Comparison of ENCODE assay signal across 15 mouse cellular contexts in the genomic region with DNA sequence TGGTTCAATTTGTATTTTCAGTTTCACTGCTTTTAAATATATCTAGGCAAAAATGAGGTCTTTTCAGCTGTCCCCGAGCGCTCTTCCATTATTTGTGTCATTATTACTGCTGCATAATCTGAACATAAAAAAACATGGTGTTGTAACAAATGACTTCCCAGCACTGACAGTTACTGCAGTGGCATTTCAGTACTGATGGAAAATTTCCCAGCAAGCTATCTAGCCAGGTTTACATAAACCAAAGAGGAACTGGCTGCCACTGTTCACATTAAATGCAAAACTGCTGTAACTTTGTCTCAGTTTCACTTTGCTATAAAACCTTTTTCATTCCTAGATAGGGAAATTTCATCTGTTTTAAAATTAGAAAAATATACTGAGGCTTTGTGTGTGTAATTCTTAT.
DNase-seq lines count a peak whose midpoint lies in the region; ATAC-seq and TF ChIP-seq lines count a peak whose summit lies in the region.
"Had no signal": no experiment of that assay in that cellular context is flagged by ENCODE, and none has a peak within 500 bp of the region (broad histone marks: within the 10 kb centered on the region; RNA-seq: fewer than 3 reads in every experiment).

No protein-coding gene starts in this region.

- H3K9ac ChIP-seq in liver, postnatal 0 days (replicated peaks), result no peak overlapping the region
- H3K9ac ChIP-seq in CH12.LX (ENCODE audit: insufficient read depth, low read depth), result no peak overlapping the region
- H3K9ac ChIP-seq: limb, embryonic 12.5 days had no signal

- no peak for TF ChIP-seq POLR2A in CH12.LX (IDR thresholded peaks at IDR 0.05; ENCODE audit: low read depth, low read length)

- peak overlapping the region; percentile 53 for H3K4me2 ChIP-seq in liver, postnatal 0 days (ENCODE audit: low read depth, low read length)
- H3K4me2 ChIP-seq in CH12.LX (ENCODE audit: insufficient read depth, low read depth, poor library complexity, severe bottlenecking), result peak overlapping the region; percentile 50; the same call in 1 of the 2 replicates
- H3K4me2 ChIP-seq: limb, embryonic 12.5 days had no signal

- TF ChIP-seq EP300 in liver, postnatal 0 days (IDR thresholded peaks at IDR 0.05; ENCODE audit: low read depth), result no peak
- peak; percentile 72 for TF ChIP-seq EP300 in CH12.LX (IDR thresholded peaks at IDR 0.05; ENCODE audit: low read length)

- TF ChIP-seq RAD21 in CH12.LX (IDR thresholded peaks at IDR 0.05; ENCODE audit: low read depth, low read length), result no peak

- H3K36me3 ChIP-seq in liver, postnatal 0 days (replicated peaks; ENCODE audit: insufficient read depth, low read length), result 0 out of 2 replicates have a peak, but pooled peaks cover 5% of the 10 kb centered on the region
- peaks cover 6 to 9% of the 10 kb centered on the region in 2 experiments for H3K36me3 ChIP-seq in CH12.LX (replicated peaks in 1 of 2; ENCODE audit: control insufficient read depth in 1 of 2, insufficient read depth in 1 of 2, low read length in 1 of 2)
- H3K36me3 ChIP-seq in megakaryocyte, embryonic 14.5 days (replicated peaks; ENCODE audit: low read length), result peaks cover 13% of the 10 kb centered on the region
- H3K36me3 ChIP-seq: limb, embryonic 12.5 days had no signal

- no peak overlapping the region for H3K4me3 ChIP-seq in liver, postnatal 0 days (ENCODE audit: low read depth, low read length)
- peak overlapping the region in 1 of 3 experiments; percentile 20 for H3K4me3 ChIP-seq in CH12.LX (replicated peaks in 1 of 3; ENCODE audit: low read depth in 2 of 3, low read length in 2 of 3, poor library complexity in 1 of 3)
- H3K4me3 ChIP-seq in megakaryocyte, embryonic 14.5 days (replicated peaks), result peak overlapping the region; percentile 78
- H3K4me3 ChIP-seq: embryonic facial prominence, embryonic 10.5 days; hindbrain, embryonic 10.5 days; left cerebral cortex, adult 2 months; limb, embryonic 12.5 days had no signal

- in situ Hi-C loops in CH12.LX (cut with MboI; ENCODE audit: low pct_ligation_motif_present, low pct_unique_long_range_greater_than_20kb, low sequenced_read_pairs), result no loop called here

- no peak for DNase-seq in liver, postnatal 0 days
- no peak for DNase-seq in liver
- peak; percentile 62 for DNase-seq in CH12.LX (ENCODE audit: extremely low read depth)
- peak; percentile 56 for DNase-seq in adipocyte (ENCODE audit: low spot score)
- DNase-seq in testis, postnatal 14 days (ENCODE audit: low spot score), result no peak
- DNase-seq in layer of hippocampus, adult 9-11 months, result no peak
- DNase-seq: adrenal gland, postnatal 36 days; right cerebral cortex, postnatal 25 days; thymus, postnatal 14 days had no signal

- dilution Hi-C loops in CH12.LX (cut with MboI; ENCODE audit: extremely low pct_ligation_motif_present, extremely low pct_unique_long_range_greater_than_20kb, low sequenced_read_pairs), result no loop called here

- TF ChIP-seq CTCF in liver, postnatal 0 days (IDR thresholded peaks at IDR 0.05; ENCODE audit: low read depth), result no peak
- no peak for TF ChIP-seq CTCF in CH12.LX (conservative IDR thresholded peaks at IDR 0.05 in 1 of 2, IDR thresholded peaks at IDR 0.05 in 1 of 2; ENCODE audit: low read depth in 2 of 2, low read length in 2 of 2)

- H3K9me3 ChIP-seq in liver, postnatal 0 days (ENCODE audit: low read length), result no peaks in the 10 kb centered on the region
- no peaks in the 10 kb centered on the region for H3K9me3 ChIP-seq in CH12.LX (replicated peaks; ENCODE audit: low read length)
- H3K9me3 ChIP-seq in megakaryocyte, embryonic 14.5 days, result no peaks in the 10 kb centered on the region
- H3K9me3 ChIP-seq: embryonic facial prominence, embryonic 10.5 days; hindbrain, embryonic 10.5 days; limb, embryonic 12.5 days had no signal

- 61% methylated on average over 2 of the region's 2 CpGs for WGBS in liver, postnatal 0 days (ENCODE audit: insufficient replicate concordance)

- peak overlapping the region; percentile 77 for H3K27ac ChIP-seq in liver, postnatal 0 days (ENCODE audit: low read depth)
- no peak overlapping the region for H3K27ac ChIP-seq in CH12.LX (ENCODE audit: insufficient read depth, low read depth)
- H3K27ac ChIP-seq: embryonic facial prominence, embryonic 10.5 days; hindbrain, embryonic 10.5 days; left cerebral cortex, adult 2 months; limb, embryonic 12.5 days; stomach, postnatal 0 days had no signal

- no peaks in the 10 kb centered on the region for H3K27me3 ChIP-seq in liver, postnatal 0 days (ENCODE audit: insufficient read depth, low read length)
- H3K27me3 ChIP-seq in CH12.LX (replicated peaks), result no peaks in the 10 kb centered on the region
- no peaks in the 10 kb centered on the region for H3K27me3 ChIP-seq in megakaryocyte, embryonic 14.5 days (replicated peaks)

- no peaks in the 10 kb centered on the region for H3K4me1 ChIP-seq in liver, postnatal 0 days (ENCODE audit: insufficient read depth)
- peaks cover 0 to 22% of the 10 kb centered on the region in 2 experiments; a peak in 2 of 4 replicates for H3K4me1 ChIP-seq in CH12.LX (ENCODE audit: control insufficient read depth in 1 of 2, insufficient read depth in 2 of 2)
- peaks cover 23% of the 10 kb centered on the region for H3K4me1 ChIP-seq in megakaryocyte, embryonic 14.5 days
- H3K4me1 ChIP-seq: embryonic facial prominence, embryonic 10.5 days; hindbrain, embryonic 10.5 days; limb, embryonic 12.5 days had no signal

- peak; percentile 50 for ATAC-seq in liver, postnatal 0 days

- H3K79me2 ChIP-seq in CH12.LX (replicated peaks; ENCODE audit: control insufficient read depth, extremely low read depth, insufficient read depth, poor library complexity, severe bottlenecking), result no peaks in the 10 kb centered on the region

TF ChIP-seq in CH12.LX, 34 proteins besides CTCF, POLR2A, EP300 and RAD21:
- TF ChIP-seq POLR2AphosphoS2 (IDR thresholded peaks at IDR 0.05; ENCODE audit: low read depth, low read length) (no peak), ZNF384 (IDR thresholded peaks at IDR 0.05; ENCODE audit: low read depth, low read length) (peak; percentile 41; the same call in 1 of the 2 replicates), NELFE (IDR thresholded peaks at IDR 0.05; ENCODE audit: low read depth, low read length) (no peak)

Comparison
In these comparisons a context has a peak if more than half of its experiments do, and no peak if none do; other contexts are left out.
1. DNase-seq: peak in CH12.LX (single experiment) and adipocyte (single experiment); none in liver, postnatal 0 days (single experiment), liver (single experiment), testis, postnatal 14 days (single experiment) and layer of hippocampus, adult 9-11 months (single experiment).